Mouse (Mus musculus) heart, adult 2 months (tissue): Measurements from ENCODE around the gene Zfp945.
A peak's percentile ranks its signal among the peaks of the same experiment; 100 is the strongest.

ENCODE experiments used
- CTCF ChIP-seq: fragments of 200-600 bp; IDR thresholded peaks from 2 replicates; pipeline ENCODE4 v1.8.1; 2022; ENCODE audit warnings: antibody characterized with exemption, mild to moderate bottlenecking, moderate library complexity
- POLR2A ChIP-seq: fragments of 200-500 bp; IDR thresholded peaks from 2 replicates; pipeline ENCODE4 v1.6.1; 2011; ENCODE audit warnings: mild to moderate bottlenecking, low read depth, low read length, control low read depth; ENCODE audit not compliant: insufficient read depth

- TF ChIP-seq POLR2A (peak; percentile 72), CTCF (no peak)
Measured at GRCm38 (mm10) chr17:22866845-22867481, at the start of gene Zfp945.
